Comparison of ENCODE assay signal across 16 mouse cellular contexts in the genomic region with DNA sequence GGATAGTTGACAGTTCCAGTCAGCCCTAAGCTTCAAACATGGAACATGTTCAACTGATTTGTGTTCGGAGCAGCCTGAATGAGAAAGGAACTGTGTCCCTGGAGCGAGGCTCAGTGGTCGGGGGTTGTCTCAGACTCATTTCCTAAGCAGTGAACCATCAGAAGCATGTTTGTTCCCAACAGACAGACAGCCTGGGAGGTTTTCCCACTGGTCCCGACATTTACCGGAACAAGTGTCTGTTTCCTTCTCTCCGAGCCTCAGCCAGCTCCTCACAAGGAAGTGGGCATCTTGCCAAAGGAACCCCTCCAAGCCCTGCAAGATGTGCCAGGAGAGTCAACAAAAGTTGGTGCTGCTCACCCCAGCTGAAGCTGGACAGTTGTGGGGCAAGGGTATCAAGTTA.
DNase-seq lines count a peak whose midpoint lies in the region; ATAC-seq and TF ChIP-seq lines count a peak whose summit lies in the region.
"Had no signal": no experiment of that assay in that cellular context is flagged by ENCODE, and none has a peak within 500 bp of the region (broad histone marks: within the 10 kb centered on the region; RNA-seq: fewer than 3 reads in every experiment).

No protein-coding gene starts in this region.

- no peaks in the 10 kb centered on the region for H3K36me3 ChIP-seq in midbrain, postnatal 0 days (ENCODE audit: insufficient read depth, low read length)
- H3K36me3 ChIP-seq in midbrain, embryonic 13.5 days = no peaks in the 10 kb centered on the region
- H3K36me3 ChIP-seq: heart, embryonic 13.5 days; midbrain, embryonic 12.5 days had no signal

- DNase-seq in heart, postnatal 4 days = peak; percentile 20
- no peak for DNase-seq in heart, postnatal 25 days (ENCODE audit: low spot score)
- peak; percentile 54 for DNase-seq in midbrain, postnatal 0 days (ENCODE audit: low spot score)
- peak; percentile 47 for DNase-seq in cerebellum, adult 9-10 months
- DNase-seq in lung, postnatal 36 days = peak; percentile 9
- no peak for DNase-seq in Muller cell, postnatal 12 days (ENCODE audit: inconsistent ontology term)
- DNase-seq in urinary bladder, postnatal 14 days (ENCODE audit: low spot score) = no peak
- DNase-seq: gastrocnemius, postnatal 25 days; kidney, adult 8-10 months; liver, postnatal 0 days had no signal

- no peak for ATAC-seq in midbrain, postnatal 0 days (ENCODE audit: low FRiP score)
- no peak for ATAC-seq in midbrain, embryonic 13.5 days
- ATAC-seq: liver, postnatal 0 days had no signal

- H3K4me3 ChIP-seq in midbrain, postnatal 0 days (ENCODE audit: low read depth, low read length) = no peak overlapping the region
- H3K4me3 ChIP-seq in midbrain, embryonic 13.5 days (replicated peaks) = no peak overlapping the region
- H3K4me3 ChIP-seq: heart, embryonic 13.5 days; midbrain, embryonic 12.5 days had no signal

- no peaks in the 10 kb centered on the region for H3K27me3 ChIP-seq in midbrain, postnatal 0 days (ENCODE audit: insufficient read depth, low read length)
- no peaks in the 10 kb centered on the region for H3K27me3 ChIP-seq in midbrain, embryonic 13.5 days
- H3K27me3 ChIP-seq: CH12.LX; midbrain, embryonic 12.5 days had no signal

- H3K4me2 ChIP-seq in midbrain, postnatal 0 days (ENCODE audit: low read depth, low read length, poor library complexity, severe bottlenecking) = no peak overlapping the region
- no peak overlapping the region for H3K4me2 ChIP-seq in midbrain, embryonic 13.5 days (replicated peaks)
- H3K4me2 ChIP-seq: heart, embryonic 13.5 days; hindbrain, embryonic 14.5 days; midbrain, embryonic 12.5 days had no signal

- no peaks in the 10 kb centered on the region for H3K4me1 ChIP-seq in midbrain, postnatal 0 days (ENCODE audit: insufficient read depth, low read length)
- no peaks in the 10 kb centered on the region for H3K4me1 ChIP-seq in midbrain, embryonic 13.5 days (replicated peaks)
- H3K4me1 ChIP-seq: midbrain, embryonic 12.5 days had no signal

- H3K9ac ChIP-seq in midbrain, postnatal 0 days (replicated peaks; ENCODE audit: low read length, poor library complexity, severe bottlenecking) = no peak overlapping the region
- no peak overlapping the region for H3K9ac ChIP-seq in midbrain, embryonic 13.5 days (replicated peaks)
- H3K9ac ChIP-seq: heart, embryonic 13.5 days; hindbrain, embryonic 14.5 days; liver, postnatal 0 days; midbrain, embryonic 12.5 days had no signal

- H3K9me3 ChIP-seq in midbrain, postnatal 0 days (ENCODE audit: low read length) = no peaks in the 10 kb centered on the region
- H3K9me3 ChIP-seq in midbrain, embryonic 13.5 days = no peaks in the 10 kb centered on the region
- H3K9me3 ChIP-seq: heart, embryonic 13.5 days; midbrain, embryonic 12.5 days had no signal

- WGBS in midbrain, postnatal 0 days = 56% methylated on average over 6 of the region's 6 CpGs
- 65% methylated on average over 6 of the region's 6 CpGs for WGBS in midbrain, embryonic 13.5 days

- H3K27ac ChIP-seq in midbrain, postnatal 0 days (ENCODE audit: low read depth, low read length) = no peak overlapping the region
- H3K27ac ChIP-seq in midbrain, embryonic 13.5 days = no peak overlapping the region
- H3K27ac ChIP-seq: heart, embryonic 13.5 days; hindbrain, embryonic 14.5 days; midbrain, embryonic 12.5 days; stomach, postnatal 0 days had no signal

- intact Hi-C loops in heart, postnatal 25 days (cut with DNase I) = no loop called here

- no peak for TF ChIP-seq CTCF in midbrain, postnatal 0 days (IDR thresholded peaks at IDR 0.05)

Comparison
In these comparisons a context has a peak if more than half of its experiments do, and no peak if none do; other contexts are left out.
1. DNase-seq: peak in heart, postnatal 4 days (single experiment), midbrain, postnatal 0 days (single experiment), cerebellum, adult 9-10 months (single experiment) and lung, postnatal 36 days (single experiment); none in heart, postnatal 25 days (single experiment), Muller cell, postnatal 12 days (single experiment) and urinary bladder, postnatal 14 days (single experiment).